In the genomic region with DNA sequence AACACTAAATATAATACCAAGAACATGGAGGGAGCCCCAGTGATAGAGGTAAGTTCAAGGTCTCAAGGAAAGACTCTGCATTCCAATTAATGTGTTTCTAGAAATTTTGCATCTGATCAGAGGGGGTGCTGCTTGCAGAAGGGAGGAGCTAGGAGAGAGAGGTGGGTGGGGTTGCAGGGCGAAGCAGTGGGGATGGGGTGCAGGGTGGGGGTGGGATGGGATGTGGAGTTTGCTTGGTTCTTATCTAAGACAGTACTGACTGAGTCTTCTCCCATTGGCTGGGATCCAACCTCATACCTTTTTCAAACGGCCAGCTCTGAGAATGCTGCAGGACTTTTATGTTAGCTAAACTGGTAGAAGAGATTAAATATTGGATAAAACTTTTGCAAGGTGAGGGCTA, we compare ENCODE assay signal across 14 mouse cellular contexts.
"Had no signal": no experiment of that assay in that cellular context is flagged by ENCODE, and none has a peak within 500 bp of the region (broad histone marks: within the 10 kb centered on the region; RNA-seq: fewer than 3 reads in every experiment).

No protein-coding gene starts in this region.

- H3K36me3 ChIP-seq: limb, embryonic 12.5 days; lung, embryonic 15.5 days; midbrain, embryonic 15.5 days; neural tube, embryonic 13.5 days; stomach, embryonic 15.5 days had no signal

- DNase-seq: kidney, adult 2 months; layer of hippocampus, adult 9-11 months; layer of hippocampus, postnatal 36 days; lung, postnatal 14 days; retina, postnatal 1 day; thymus, adult 2 months; thymus, postnatal 25 days had no signal

- H3K9me3 ChIP-seq: limb, embryonic 12.5 days; lung, embryonic 15.5 days; midbrain, embryonic 15.5 days; neural tube, embryonic 13.5 days; stomach, embryonic 15.5 days had no signal

- H3K4me1 ChIP-seq: limb, embryonic 12.5 days; lung, embryonic 15.5 days; midbrain, embryonic 15.5 days; neural tube, embryonic 13.5 days; stomach, embryonic 15.5 days had no signal

- ATAC-seq: intestine, embryonic 16.5 days; midbrain, embryonic 15.5 days had no signal

- H3K4me3 ChIP-seq: limb, embryonic 12.5 days; lung, embryonic 15.5 days; midbrain, embryonic 15.5 days; neural tube, embryonic 13.5 days; stomach, embryonic 15.5 days had no signal

- H3K4me2 ChIP-seq: limb, embryonic 12.5 days; lung, embryonic 15.5 days; midbrain, embryonic 15.5 days; neural tube, embryonic 13.5 days; stomach, embryonic 15.5 days had no signal

- H3K27me3 ChIP-seq: limb, embryonic 12.5 days; lung, embryonic 15.5 days; midbrain, embryonic 15.5 days; neural tube, embryonic 13.5 days; stomach, embryonic 15.5 days had no signal

- H3K9ac ChIP-seq: limb, embryonic 12.5 days; lung, embryonic 15.5 days; midbrain, embryonic 15.5 days; neural tube, embryonic 13.5 days; stomach, embryonic 15.5 days had no signal

- H3K27ac ChIP-seq: limb, embryonic 12.5 days; lung, embryonic 15.5 days; macrophage; midbrain, embryonic 15.5 days; neural tube, embryonic 13.5 days; stomach, embryonic 15.5 days had no signal
